Mouse (Mus musculus) intestine, postnatal 0 days (tissue): Measurements from ENCODE around the gene Kprp. TPM values are rescaled to one million over a fixed set of nuclear protein-coding genes. Genes with fewer than 3 reads are reported as not detected.

Source experiments
- ATAC-seq: fragments of 200-750 bp; cut with Nextera tagmentation; 2 replicates; pipeline ENCODE4 v1.8.0; 2017; ENCODE audit warnings: mild to moderate bottlenecking, moderate TSS enrichment, moderate library complexity
- H3K27ac ChIP-seq: fragments of 300-500 bp; sonication (generic); 2 replicates; pipeline ENCODE4 v1.5.1; 2014; ENCODE audit warnings: mild to moderate bottlenecking, low read depth, low read length, moderate library complexity
- H3K27me3 ChIP-seq: fragments of 300-500 bp; sonication (generic); replicated peaks from 2 replicates; pipeline ENCODE4 v1.6.1; 2014; ENCODE audit warnings: low read length, mixed read lengths; ENCODE audit not compliant: control insufficient read depth, insufficient read depth
- H3K36me3 ChIP-seq: fragments of 300-500 bp; sonication (generic); 2 replicates; pipeline ENCODE4 v1.6.1; 2014; ENCODE audit warnings: mild to moderate bottlenecking, moderate library complexity; ENCODE audit not compliant: control insufficient read depth, insufficient read depth
- H3K4me1 ChIP-seq: fragments of 300-500 bp; sonication (generic); replicated peaks from 2 replicates; pipeline ENCODE4 v1.6.1; 2014; ENCODE audit warnings: antibody characterized with exemption, low read length, mixed read lengths; ENCODE audit not compliant: control insufficient read depth, insufficient read depth
- H3K4me2 ChIP-seq: fragments of 300-500 bp; sonication (generic); replicated peaks from 2 replicates; pipeline ENCODE4 v1.6.1; 2014; ENCODE audit warnings: low read depth, mild to moderate bottlenecking, moderate library complexity
- H3K4me3 ChIP-seq: fragments of 300-500 bp; sonication (generic); 2 replicates; pipeline ENCODE4 v1.5.1; 2014; ENCODE audit warnings: low read depth, low read length
- H3K9ac ChIP-seq: fragments of 300-500 bp; sonication (generic); 2 replicates; pipeline ENCODE4 v1.6.1; 2014; ENCODE audit warnings: mild to moderate bottlenecking, low read depth, low read length
- H3K9me3 ChIP-seq: fragments of 300-500 bp; sonication (generic); 2 replicates; pipeline ENCODE4 v1.6.1; 2016; ENCODE audit warnings: mixed run types; ENCODE audit not compliant: control insufficient read depth
- CTCF ChIP-seq: sonication (generic); IDR thresholded peaks from 2 replicates; pipeline ENCODE4 v1.5.1; 2016; ENCODE audit warnings: low read depth, mild to moderate bottlenecking, control low read depth, antibody characterized with exemption, moderate library complexity
- WGBS: fragments of 180-500 bp; shearing (Covaris S2); extraction: QIAGEN DNeasy Blood & Tissue Kit; methylation state at CpG from one replicate; pipeline ENCODE4 v1.1.7; 2014; 5-methylcytosine and 5-hydroxymethylcytosine counted together
- polyA plus RNA-seq: library from polyadenylated mRNA; unstranded; fragments of >200 nt; fragmentation: Nextera tagmentation; extraction: Ambion mirVana; gene quantifications from 2 replicates; pipeline ENCODE4 v1.2.1, GENCODE M21; 2015

The Kprp gene
- polyA plus RNA-seq, 1 experiment from 2014 or later: not detected

- Histone ChIP-seq H3K9me3 (no peaks in the 10 kb centered on the region), H3K36me3 (no peaks in the 10 kb centered on the region), H3K4me1 (no peaks in the 10 kb centered on the region), H3K27me3 (no peaks in the 10 kb centered on the region), H3K9ac (no peak within 1 kb of the TSS), H3K4me3 (no peak within 1 kb of the TSS), H3K27ac (no peak within 1 kb of the TSS), H3K4me2 (no peak within 1 kb of the TSS)
- ATAC-seq: no peak
- no peak for TF ChIP-seq CTCF
Measured at GRCm38 (mm10) chr3:92807791-92808190, 19.3 kb downstream of the Kprp start, which contains the start of gene Lce1k. TSS of gene Lce1k (minus strand) at chr3:92807891.

- Histone ChIP-seq H3K4me2 (no peak within 1 kb of the TSS), H3K9ac (no peak within 1 kb of the TSS), H3K36me3 (no peaks in the 10 kb centered on the region), H3K4me3 (no peak within 1 kb of the TSS), H3K27ac (no peak within 1 kb of the TSS), H3K9me3 (no peaks in the 10 kb centered on the region), H3K4me1 (no peaks in the 10 kb centered on the region), H3K27me3 (no peaks in the 10 kb centered on the region)
- 83% methylated on average over 1 of the region's 1 CpGs for WGBS
- no peak for ATAC-seq
- no peak for TF ChIP-seq CTCF
Measured at GRCm38 (mm10) chr3:92790414-92790813, 36.6 kb downstream of the Kprp start, which contains the start of gene Lce1j. TSS of gene Lce1j (minus strand) at chr3:92790514.

- H3K4me2 ChIP-seq: no peak within 1 kb of the TSS
- 78% methylated on average over 1 of the region's 1 CpGs for WGBS
- ATAC-seq: no peak
- H3K36me3 ChIP-seq: no peaks in the 10 kb centered on the region
- no peak within 1 kb of the TSS for H3K9ac ChIP-seq
- no peaks in the 10 kb centered on the region for H3K9me3 ChIP-seq
- no peak for TF ChIP-seq CTCF
- H3K4me3 ChIP-seq: no peak within 1 kb of the TSS
- no peaks in the 10 kb centered on the region for H3K4me1 ChIP-seq
- no peak within 1 kb of the TSS for H3K27ac ChIP-seq
- no peaks in the 10 kb centered on the region for H3K27me3 ChIP-seq
Measured at GRCm38 (mm10) chr3:92778799-92779198, 48.2 kb downstream of the Kprp start, which contains the start of gene Lce1i. TSS of gene Lce1i (minus strand) at chr3:92778899.

Other genes with a start within 250 kb of the Kprp start
- 96.4 and 137 TPM in 2 replicates for gene Smcp, start 238.2 kb downstream of the Kprp start, polyA plus RNA-seq
- 0.18 and 0.34 TPM in 2 replicates for gene 2210017I01Rik, start 219.8 kb downstream of the Kprp start, polyA plus RNA-seq
- 1.8 and 2.1 TPM in 2 replicates for gene Lce6a, start 205.6 kb downstream of the Kprp start, polyA plus RNA-seq
- 0.46 and 0.73 TPM in 2 replicates for gene Lce1a1, start 178.9 kb downstream of the Kprp start, polyA plus RNA-seq
- not detected in 2 replicates for gene Lce1b, start 170.3 kb downstream of the Kprp start, polyA plus RNA-seq
- gene Lce1a2, start 156.9 kb downstream of the Kprp start, polyA plus RNA-seq: not detected in 2 replicates
- gene Lce1c, start 148.0 kb downstream of the Kprp start, polyA plus RNA-seq: not detected in 2 replicates
- not detected in 2 replicates for gene Lce1d, start 140.0 kb downstream of the Kprp start, polyA plus RNA-seq
- not detected in 2 replicates for gene Lce1e, start 118.2 kb downstream of the Kprp start, polyA plus RNA-seq
- not detected in 2 replicates for gene Lce1f, start 106.9 kb downstream of the Kprp start, polyA plus RNA-seq
- not detected in 2 replicates for gene Gm38119, start 88.2 kb downstream of the Kprp start, polyA plus RNA-seq
- gene Lce1g, start 74.9 kb downstream of the Kprp start, polyA plus RNA-seq: not detected in 2 replicates
- not detected in 2 replicates for gene Lce1h, start 62.2 kb downstream of the Kprp start, polyA plus RNA-seq
- not detected in 2 replicates for gene Lce1i, start 48.3 kb downstream of the Kprp start, polyA plus RNA-seq
- not detected in 2 replicates for gene Lce1j, start 36.7 kb downstream of the Kprp start, polyA plus RNA-seq
- not detected in 2 replicates for gene Lce1k, start 19.4 kb downstream of the Kprp start, polyA plus RNA-seq
- not detected in 2 replicates for gene Lce1l, start 24.0 kb upstream of the Kprp start, polyA plus RNA-seq
- gene 2310050C09Rik, start 43.0 kb upstream of the Kprp start, polyA plus RNA-seq: not detected in 2 replicates
- not detected in 2 replicates for gene Lce3a, start 99.0 kb upstream of the Kprp start, polyA plus RNA-seq
- gene Lce3b, start 105.7 kb upstream of the Kprp start, polyA plus RNA-seq: not detected in 2 replicates
- not detected in 2 replicates for gene Lce3c, start 117.2 kb upstream of the Kprp start, polyA plus RNA-seq
- gene Lce3d, start 130.1 kb upstream of the Kprp start, polyA plus RNA-seq: not detected in 2 replicates
- gene Lce3e, start 139.8 kb upstream of the Kprp start, polyA plus RNA-seq: not detected in 2 replicates
- gene Lce3f, start 165.0 kb upstream of the Kprp start, polyA plus RNA-seq: not detected in 2 replicates
- not detected in 2 replicates for gene Crct1, start 188.4 kb upstream of the Kprp start, polyA plus RNA-seq
- not detected in 2 replicates for gene Lce1m, start 191.8 kb upstream of the Kprp start, polyA plus RNA-seq
- not detected in 2 replicates for gene Gm4858, start 241.6 kb upstream of the Kprp start, polyA plus RNA-seq